Mouse (Mus musculus): ENCODE measurements at regions not wholly inside any gene's neighbourhood (a gene's known extent, or its start where the extent isn't known, plus 50 kb on each side); places are given as distances from the start of the nearest gene placed in this dataset.

DNA sequence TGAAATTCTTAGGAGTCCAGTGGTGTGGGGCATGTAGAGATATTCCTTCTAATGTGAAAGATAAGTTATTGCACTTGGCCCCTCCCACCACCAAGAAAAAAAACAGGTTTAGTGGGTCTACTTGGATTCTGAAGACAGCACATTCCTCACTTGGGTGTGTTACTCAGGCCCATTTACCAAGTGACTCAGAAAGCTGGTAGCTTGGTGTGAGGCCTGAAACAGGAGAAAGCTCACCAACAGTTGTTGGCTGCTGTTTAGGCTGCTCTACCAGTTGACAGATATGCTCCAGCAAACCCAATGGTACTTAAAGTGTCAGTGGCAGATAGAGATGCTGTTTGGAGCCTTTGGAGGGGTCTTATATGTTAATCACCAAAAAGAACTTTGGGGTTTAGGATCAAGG lies 207.8 kb upstream of the Gm11042 start:
- no peak for DNase-seq (ENCODE audit: low read depth, low spot score)

DNA sequence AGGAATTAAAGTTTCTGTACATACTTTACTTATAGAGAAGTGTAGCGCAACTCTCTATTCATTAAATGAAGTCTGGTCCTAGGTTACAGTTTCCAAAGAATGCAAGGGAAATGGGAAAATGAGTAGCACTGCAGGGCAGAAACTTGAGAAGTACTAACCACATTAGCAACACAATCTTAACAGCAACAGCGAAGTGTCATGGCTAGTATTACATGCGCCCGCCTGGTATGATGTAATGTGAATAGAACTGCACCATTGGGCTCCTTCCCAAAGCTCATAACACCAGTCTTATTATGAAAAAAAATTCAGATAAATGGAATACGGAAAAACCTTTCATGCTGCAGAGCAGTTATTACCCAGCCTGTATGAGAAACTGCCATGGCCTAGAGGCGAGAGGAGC lies 201.8 kb upstream of the Gm11042 start:
- no peak for DNase-seq (ENCODE audit: low read depth, low spot score)

DNA sequence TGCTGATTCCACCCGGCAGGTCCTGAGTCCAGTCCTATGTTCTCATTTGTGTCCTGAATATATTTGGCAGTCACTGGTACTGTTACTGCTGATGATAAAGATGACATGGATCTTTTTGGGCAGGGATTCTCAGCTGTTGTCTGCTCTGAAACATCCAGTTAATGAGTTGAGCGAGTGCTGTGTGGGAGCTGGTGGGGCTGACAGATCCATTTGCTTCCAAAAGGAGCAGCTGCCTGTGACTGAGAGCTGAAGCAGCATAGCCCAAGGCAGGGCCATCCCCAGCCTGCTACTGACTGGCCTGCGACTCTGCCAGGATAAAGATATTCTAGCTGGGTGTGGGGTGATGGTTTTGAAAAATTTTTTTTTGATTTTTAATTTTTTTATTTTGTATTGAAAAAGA lies 200.3 kb upstream of the Gm11042 start:
- DNase-seq (ENCODE audit: low read depth, low spot score), result no peak

DNA sequence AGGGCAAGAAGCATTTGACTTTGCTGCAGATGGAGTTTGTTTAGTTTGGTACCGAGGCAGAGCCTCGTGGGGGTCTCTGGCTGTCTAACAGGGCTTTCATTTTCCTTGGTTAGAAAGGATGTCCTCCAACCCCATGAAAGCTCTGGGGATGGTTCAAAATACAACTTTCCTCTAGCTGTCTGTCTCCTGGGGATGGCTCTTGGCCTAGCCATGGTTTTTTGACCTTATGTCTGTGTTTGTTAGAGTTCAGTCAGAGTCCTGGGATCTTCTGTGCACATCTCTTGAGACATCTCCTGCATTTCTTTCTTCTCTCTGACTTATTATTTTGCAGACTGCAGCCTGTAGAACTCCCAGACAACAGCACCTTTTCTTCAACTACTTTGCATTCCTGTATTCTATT lies 186.6 kb upstream of the Gm11042 start:
- DNase-seq (ENCODE audit: low read depth, low spot score), result no peak

DNA sequence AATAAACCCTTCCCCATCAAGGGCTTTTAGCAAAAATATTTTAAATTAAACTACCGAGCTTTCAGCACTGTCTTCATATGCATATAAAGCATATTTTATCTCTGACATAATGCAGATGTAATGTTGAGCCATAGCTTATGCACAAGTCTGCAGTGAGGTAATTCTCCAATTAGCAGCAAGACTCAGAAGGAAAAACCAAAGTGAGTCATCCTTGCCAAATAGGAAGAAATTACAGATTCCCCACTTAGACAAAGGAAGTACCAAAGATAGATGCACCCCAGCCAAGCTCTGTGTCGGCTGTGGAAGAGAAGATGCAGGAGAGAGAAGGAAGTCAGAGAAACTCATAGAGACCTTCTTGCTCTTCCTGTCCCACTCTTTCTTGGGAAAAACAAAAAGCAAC lies 161.4 kb upstream of the Gm11042 start:
- DNase-seq (ENCODE audit: low read depth, low spot score), result no peak

DNA sequence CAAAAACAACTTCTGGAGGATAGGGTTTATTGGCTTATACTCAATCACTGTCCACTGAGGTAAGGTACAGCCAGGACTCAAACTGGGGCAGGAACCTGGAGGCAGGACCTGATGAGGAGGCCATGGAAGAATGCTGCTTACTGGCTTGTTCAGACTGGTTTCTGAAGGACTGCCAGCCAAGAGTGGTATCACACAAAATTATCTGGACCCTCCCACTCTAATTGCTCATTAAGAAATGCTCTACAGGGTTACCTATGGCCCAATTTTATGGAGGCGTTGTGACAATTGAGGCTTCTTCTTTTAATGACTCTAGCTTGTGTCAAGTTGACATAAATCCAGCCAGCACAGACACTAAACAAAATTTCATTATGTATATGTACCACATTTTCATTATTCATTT lies 158.5 kb upstream of the Gm11042 start:
- no peak for DNase-seq (ENCODE audit: low read depth, low spot score)

DNA sequence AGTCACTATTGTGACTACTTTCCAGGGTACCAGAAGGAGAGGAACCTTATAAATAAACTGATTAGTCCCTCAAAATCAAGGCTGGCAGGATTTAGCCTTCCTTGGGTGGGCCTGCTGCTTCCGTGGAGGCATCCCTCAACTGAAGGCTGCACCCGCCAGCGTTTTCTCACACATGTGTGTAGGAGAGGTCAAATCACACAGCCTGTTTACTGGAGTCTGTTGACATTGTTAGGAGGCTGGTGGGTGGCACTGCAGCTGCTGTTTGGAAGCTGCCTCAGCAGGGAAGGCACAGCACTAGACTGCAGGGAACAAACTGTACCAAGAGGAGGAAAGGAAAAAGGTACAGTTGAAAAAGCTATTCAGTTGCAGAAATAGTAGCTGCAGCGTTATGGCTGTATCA lies 142.3 kb upstream of the Gm11042 start:
- DNase-seq (ENCODE audit: low read depth, low spot score), result no peak

DNA sequence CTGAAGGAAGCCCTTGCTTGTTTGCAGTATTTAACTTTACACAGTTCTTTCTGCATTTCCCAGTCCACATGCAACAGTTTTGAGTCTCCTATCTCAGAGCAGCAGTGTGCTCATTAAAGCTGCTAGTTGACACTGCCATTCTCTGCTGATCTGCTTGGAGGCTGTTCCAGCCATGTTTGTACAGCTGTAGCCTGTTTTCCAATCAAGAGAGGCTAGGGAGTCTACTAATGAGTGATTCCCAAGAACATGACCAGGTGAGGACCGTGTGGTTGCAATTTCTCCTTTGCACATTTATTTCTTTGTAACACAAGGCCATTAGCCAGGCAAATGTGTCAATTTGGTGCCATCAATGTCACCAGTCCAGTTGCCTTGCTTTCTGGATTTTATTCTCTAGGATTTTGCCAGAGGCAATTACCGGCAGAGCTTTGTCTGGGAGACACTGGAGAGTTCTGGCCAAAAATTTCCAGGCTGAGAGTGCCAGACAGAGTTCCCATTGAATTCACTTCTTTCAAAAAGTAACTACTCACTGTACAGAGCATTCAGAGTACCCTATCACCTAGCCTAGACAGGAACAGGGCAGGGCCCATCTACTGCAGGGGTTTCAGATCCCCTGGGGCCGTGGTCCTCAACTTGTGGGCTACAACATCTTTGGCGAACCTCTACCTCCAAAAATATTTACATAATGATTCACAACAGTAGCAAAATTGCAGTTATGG lies 136.3 kb upstream of the Gm11042 start:
- DNase-seq (ENCODE audit: low read depth, low spot score), result no peak

DNA sequence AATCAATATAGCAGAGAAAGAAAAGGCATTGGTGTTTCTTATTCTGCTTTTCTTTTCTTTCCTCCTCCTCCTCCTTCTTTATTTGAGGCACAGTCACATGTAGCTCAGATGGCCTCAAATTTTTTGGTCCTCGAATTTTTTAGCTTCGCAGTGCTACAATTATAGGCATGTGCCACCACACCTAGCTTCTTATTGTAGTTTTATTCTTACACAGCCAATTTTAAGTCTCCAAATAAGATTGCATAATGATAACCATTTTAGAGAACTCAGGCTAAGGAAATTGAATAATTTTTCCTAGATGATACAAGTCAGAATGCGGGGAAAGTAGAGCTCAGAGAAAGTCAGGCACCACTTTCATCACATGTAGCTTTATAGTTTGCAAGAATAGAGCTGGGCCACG lies 132.1 kb upstream of the Gm11042 start:
- DNase-seq (ENCODE audit: low read depth, low spot score), result no peak

DNA sequence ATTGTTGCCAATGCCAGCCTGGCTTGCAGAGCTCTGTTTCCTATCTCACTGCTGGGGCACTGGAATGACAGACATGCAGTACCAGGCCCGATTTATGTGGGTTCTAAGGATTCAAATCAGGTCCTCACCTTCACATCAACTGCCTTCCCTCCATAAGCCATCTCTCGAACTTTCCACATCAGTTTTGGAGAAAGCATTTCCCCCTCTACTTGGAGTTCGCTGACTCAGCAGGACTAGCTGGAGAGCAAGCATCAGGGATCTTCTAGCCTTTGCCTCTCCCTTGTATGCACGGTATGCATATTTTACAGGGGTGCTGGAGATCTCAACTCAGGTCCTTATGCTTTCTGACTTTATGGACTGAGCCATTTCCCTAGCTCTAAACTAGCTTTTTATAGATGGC lies 118.7 kb upstream of the Gm11042 start:
- no peak for DNase-seq (ENCODE audit: low read depth, low spot score)

DNA sequence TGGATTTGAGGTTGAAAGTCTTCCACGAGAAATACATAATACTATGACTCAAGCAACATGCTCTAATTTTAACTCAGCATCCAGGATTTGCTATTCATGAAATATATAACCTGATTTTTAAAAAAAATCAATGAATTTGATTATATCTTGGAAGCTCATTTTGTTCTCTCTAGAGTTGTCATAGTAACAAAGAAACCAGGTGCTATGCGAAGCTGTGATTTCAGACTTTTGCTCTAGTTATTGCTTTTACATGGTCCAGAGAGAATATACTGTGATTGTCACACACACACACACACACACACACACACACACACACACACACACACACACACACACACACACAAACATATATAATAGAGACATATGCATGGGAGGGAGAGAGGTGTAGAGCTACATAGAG lies 98.5 kb upstream of the Gm11042 start:
- no peak for DNase-seq (ENCODE audit: low read depth, low spot score)

DNA sequence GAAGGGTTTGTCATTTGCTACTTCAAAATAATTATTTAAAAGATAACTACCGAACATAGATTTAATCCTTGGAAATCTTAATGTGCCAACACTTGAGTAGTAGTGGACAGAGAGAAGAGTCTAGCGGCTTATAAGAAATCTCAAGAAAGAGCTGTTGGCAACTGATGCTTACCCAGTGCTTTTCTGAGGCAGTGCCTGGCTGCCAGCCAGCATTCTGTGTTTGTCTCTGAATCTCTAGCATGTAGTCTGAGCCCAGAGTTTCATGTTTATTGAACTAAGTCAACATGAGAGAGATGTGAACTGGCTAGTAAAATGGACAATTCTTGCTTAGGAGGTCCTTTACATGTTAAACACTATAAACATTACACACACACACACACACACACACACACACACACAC lies 94.3 kb upstream of the Gm11042 start:
- no peak for DNase-seq (ENCODE audit: low read depth, low spot score)

DNA sequence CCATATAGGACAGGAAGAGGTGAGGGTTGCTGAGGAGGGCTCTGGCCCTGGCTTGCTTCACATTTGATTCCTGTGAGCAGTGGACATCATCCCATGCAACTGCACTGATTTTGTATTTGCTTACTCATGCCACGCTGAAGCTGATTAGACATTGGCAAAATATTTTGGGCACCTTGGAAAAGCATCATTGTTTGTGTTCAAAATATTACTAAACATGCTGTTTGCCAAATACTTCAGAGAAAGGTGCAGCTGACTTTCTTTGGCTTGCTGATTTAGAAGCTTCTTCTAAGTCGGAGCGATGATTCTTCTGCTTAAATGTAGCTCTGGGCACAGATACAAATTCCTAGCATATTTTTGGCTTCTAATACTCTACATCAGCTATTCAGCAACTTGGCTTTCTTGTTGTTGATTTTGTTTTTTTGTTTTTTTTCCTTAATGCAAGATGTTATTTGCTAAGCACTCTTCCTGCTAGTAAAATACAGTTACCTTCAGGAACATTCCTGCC lies 91.4 kb upstream of the Gm11042 start:
- no peak for DNase-seq (ENCODE audit: low read depth, low spot score)

DNA sequence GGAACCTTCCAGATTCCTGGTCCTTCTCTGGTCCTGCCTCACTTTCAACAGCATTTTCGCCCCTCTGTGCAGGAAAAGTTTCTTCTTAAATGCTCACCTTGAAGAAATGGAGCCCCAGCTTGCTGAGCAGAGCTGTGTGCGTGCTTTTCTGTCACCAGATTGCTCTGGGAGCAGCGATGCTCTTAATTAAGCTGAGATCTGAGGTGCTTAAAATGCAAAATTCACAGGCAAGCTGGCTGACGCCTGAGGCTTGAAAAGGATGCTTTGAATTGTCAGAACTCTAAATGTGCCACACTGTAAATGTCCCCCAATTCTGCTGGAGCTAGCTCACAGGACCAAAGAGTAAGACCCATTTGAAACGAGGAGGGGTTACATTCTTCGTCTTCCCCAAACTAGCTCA lies 73.6 kb upstream of the Gm11042 start:
- no peak for DNase-seq (ENCODE audit: low read depth, low spot score)

Measured in CD4-positive helper T cell, adult 2 months (primary cell).